Mouse (Mus musculus) spleen, postnatal 14 days (tissue): Measurements from ENCODE around the gene Ror2.

Experiments used
- DNase-seq, 2 experiments: peaks; one replicate each; pipeline ENCODE4 v3.0.0; 2021 to 2022; ENCODE audit warnings: low spot score in 2 of 2

The Ror2 gene

GRCm38 (mm10) chr13:53069076-53069690 is 216.7 kb downstream of the Ror2 start:
- DNase-seq = no peak

GRCm38 (mm10) chr13:53068461-53068860 is 217.5 kb downstream of the Ror2 start:
- no peak for DNase-seq

GRCm38 (mm10) chr13:53067949-53068348 is 218.0 kb downstream of the Ror2 start:
- no peak for DNase-seq

- DNase-seq = no peak
Measured at GRCm38 (mm10) chr13:53065122-53065521, 220.8 kb downstream of the Ror2 start.

- DNase-seq = no peak
Measured at GRCm38 (mm10) chr13:53064681-53065080, 221.2 kb downstream of the Ror2 start.
